Mouse (Mus musculus): ENCODE results near the gene Rbm8a.
"Not testable (repeated sequence)": the region's sequence is repeated elsewhere in the genome, so short reads cannot be mapped to it uniquely, and the experiment has no call there.

Rbm8a gene

GRCm38 (mm10) chr3:96603311-96603710 is 26.4 kb upstream of the Rbm8a start:
- no peak for DNase-seq (ENCODE audit: low read depth, low spot score)

DNA sequence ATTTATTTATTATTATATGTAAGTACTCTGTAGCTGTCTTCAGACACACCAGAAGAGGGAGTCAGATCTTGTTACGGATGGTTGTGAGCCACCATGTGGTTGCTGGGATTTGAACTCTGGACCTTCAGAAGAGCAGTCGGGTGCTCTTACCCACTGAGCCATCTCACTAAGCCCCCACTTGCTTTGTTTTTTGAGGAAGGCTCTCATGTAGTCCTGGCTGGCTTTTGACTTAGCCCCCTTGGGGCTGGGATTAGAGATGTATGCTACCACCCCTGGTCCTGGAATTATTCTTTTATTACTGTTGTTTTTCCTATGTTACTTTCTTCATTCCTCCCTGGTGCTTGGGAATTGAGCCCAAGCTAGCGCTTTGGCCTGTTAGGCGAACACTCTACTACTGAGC is 23.7 kb upstream of the Rbm8a start:
- DNase-seq (ENCODE audit: low read depth, low spot score) = not testable (repeated sequence)

DNA sequence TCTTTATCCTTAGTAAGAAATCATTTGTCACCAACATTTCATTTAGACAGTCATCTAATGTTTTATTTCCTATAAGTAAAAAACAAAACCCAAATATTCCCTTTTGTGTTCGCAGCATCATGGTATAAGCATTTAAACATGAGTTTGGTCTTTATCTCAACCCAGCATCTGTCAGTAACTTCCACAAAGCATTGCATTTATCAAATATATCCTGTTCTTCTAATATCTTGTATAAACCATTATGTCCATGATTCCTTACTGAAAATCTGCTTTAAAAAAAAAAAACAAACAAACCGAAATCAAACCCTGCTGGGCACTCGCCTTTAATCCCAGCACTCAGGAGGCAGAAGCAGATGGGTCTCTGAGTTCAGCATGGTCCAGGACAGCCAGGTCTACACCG is 23.1 kb upstream of the Rbm8a start:
- no peak for DNase-seq (ENCODE audit: low read depth, low spot score)

GRCm38 (mm10) chr3:96617941-96618340 is 11.8 kb upstream of the Rbm8a start:
- no peak for DNase-seq (ENCODE audit: low read depth, low spot score)

DNA sequence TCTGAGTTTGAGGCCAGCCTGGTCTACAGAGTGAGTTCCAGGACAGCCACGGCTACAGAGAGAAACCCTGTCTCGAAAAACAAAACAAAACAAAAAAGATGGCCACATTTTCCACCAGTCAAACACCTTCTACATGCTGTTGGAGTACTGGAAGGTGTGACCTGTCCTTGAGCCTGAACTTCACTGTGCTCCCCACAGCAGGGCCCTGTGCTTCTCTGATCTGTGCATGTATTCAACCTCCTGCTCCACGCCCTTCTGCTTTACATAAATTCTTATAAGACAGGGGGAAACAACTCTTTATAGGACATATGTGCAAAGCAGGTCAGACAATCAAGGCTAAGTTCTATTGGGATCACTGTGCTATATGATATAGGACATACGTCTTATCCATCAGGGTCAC is 6.5 kb upstream of the Rbm8a start:
- no peak for DNase-seq (ENCODE audit: low read depth, low spot score)

DNA sequence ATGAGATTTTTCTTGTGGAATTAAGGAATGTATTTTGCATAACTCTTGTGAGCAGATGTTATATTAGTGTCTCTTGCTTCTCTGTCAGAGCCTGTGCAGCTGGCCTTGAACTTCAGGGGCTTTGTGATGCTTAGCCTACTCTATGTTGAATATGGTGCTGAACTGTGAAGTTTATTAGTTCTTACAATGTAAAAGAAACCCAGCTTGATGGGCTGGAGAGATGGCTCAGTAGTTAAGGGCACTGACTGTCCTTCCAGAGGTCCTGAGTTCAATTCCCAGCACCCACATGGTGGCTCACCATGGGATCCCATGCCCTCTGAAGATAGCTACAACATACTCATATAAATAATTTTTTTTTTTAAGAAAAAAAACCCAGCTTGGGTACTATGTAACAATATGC is 2.3 kb downstream of the Rbm8a start:
- no peak for DNase-seq (ENCODE audit: low read depth, low spot score)

GRCm38 (mm10) chr3:96634015-96634414 is 4.3 kb downstream of the Rbm8a start:
- DNase-seq (ENCODE audit: low read depth, low spot score) = no peak

- peak; percentile 88 for DNase-seq (ENCODE audit: low read depth, low spot score)
Measured at GRCm38 (mm10) chr3:96634928-96635879, 5.5 kb downstream of the Rbm8a start, which contains the start of the genes Pex11b and Gm42957. TSS of gene Pex11b (plus strand) at chr3:96635376. TSS of gene Gm42957 (plus strand) at chr3:96635474.

GRCm38 (mm10) chr3:96635906-96636305 is 6.2 kb downstream of the Rbm8a start:
- no peak for DNase-seq (ENCODE audit: low read depth, low spot score)

- no peak for DNase-seq (ENCODE audit: low read depth, low spot score)
Measured at GRCm38 (mm10) chr3:96636448-96636847, 6.7 kb downstream of the Rbm8a start.

GRCm38 (mm10) chr3:96639219-96639618 is 9.5 kb downstream of the Rbm8a start:
- DNase-seq (ENCODE audit: low read depth, low spot score) = peak; percentile 84

DNA sequence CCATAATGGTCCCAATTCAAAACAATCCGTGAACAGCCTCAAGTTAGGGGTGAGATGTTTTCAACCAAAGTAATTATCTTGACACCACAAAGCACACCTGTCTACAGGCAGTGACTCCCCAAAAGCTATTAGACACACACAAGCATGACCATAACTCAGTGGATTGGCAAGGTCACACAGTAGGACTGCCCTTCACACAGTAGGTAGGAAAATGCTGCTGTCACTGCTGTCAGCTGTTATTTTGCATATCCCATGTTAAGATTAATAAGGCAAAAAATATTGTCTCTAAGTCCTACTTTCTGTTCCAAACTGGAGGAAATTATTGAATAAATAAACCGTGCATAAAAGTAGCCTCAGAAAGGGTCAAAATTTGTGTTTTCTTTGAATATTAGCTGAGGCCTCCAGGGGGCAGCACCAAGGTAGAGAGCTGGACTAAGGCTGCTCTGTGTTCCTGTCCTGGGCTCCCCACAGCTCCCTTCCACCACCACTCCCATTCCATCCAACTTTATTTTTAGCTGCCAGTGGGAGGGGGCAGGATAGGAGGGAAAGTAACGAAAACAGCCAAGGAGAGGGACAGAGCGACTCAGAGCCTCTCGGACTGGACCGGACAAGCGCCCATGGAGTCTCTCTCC is 15.4 kb downstream of the Rbm8a start, which contains the start of gene Itga10:
Gene Itga10 (plus strand): TSS at position 567 of the 632 bp plus-strand sequence.
- DNase-seq (ENCODE audit: low read depth, low spot score) = peak; percentile 51

DNA sequence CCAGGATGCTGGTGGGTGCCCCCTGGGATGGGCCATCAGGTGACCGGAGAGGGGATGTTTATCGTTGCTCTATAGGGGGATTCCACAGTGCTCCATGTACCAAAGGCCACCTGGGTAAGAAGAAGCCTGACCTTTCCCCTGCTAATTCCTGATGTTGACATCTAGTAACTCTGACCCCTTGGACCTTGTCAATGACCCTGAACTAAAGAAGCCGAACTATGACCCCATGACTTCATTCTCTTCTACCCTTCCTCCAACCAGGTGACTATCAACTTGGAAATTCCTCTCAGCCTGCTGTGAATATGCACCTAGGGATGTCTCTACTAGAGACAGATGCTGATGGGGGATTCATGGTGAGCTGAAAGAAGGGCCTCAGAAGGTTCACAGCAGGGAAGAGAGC is 17.6 kb downstream of the Rbm8a start:
- DNase-seq (ENCODE audit: low read depth, low spot score) = no peak

DNA sequence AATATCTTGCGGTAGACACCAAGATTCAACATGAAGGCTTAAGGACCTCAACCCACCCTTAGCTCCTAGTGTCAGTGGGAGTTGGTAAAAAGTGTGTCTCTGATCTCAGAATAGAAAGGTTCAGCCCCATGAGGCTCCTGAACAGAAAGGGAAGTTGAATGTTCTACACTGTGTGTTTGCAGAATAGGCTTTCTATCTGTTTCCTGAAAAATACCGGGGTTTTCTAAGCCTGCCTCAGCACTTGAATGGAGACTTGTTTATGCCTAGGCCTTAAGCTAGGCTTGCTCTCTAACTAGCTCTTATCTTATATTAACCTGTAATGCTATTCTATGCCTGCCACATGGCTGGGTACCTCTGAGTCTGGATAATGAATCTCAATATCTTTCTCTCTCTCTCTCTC is 31.2 kb downstream of the Rbm8a start:
- DNase-seq (ENCODE audit: low read depth, low spot score) = no peak

DNA sequence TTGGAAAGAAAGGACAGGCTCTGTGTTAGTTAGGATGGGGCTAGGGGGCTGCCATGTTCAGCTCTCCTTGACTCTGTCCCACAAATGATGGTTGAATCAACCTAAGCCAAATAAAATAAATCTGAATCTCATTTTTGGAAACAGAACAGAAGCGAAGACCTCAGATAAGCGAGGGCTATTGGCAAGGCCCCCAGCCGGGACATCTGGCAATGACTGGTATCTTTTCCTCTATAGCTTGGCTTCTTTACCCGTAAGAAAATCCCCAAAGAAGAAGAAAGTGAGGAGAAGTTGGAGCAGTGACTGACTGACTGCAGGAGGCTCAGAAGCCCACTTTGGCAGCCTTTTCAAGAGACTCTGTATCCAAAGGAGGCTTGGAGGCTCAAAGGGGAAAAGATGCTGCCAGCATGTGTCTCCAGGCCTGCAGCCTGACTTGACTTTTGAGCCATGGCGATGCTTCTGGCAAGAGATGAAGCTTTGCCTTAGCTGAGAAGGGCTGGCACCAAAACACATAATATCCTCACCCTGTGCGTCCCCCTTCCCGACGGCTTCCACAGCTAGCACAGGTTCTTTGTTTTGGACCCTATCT is 33.1 kb downstream of the Rbm8a start:
- DNase-seq (ENCODE audit: low read depth, low spot score) = no peak

DNA sequence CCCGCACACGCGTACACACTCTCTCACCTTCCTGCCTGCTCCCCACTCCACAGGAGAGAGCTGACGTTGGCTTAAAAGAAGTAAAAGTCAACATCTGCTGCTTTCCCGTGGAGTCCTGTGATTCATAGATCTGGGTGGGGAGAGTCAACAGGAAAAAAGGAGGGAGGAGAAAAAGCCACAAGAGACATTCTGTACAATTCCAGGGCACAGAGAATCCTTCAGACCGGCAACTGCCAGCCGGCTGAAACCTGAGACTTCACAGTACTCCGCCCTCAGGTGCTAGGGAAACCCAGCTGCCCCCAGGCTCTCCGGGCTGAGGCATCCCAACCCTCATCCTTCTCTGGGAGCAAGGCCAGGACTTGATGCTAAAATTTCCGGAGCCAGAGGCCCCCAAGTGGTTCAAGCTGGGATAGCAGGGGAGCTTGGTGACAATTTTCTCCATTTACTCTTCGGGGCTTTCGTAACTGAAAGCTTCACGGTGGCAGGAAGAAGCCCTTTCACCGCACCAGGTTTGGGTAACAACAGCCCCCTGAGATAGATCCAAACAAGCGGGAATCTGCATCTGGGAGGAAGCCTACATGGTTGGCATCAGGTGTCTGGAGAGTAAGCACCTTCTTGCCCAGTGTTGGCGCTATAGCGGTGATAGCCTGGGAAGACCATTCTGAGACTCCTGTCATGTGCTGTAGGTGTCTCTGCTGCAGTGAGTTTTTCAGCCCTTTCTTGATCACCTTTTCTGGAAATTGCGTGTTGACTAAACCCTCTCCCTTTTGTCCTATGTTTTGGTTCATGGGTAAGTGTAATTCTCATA is 33.9 kb downstream of the Rbm8a start:
- DNase-seq (ENCODE audit: low read depth, low spot score) = peak; percentile 77

DNA sequence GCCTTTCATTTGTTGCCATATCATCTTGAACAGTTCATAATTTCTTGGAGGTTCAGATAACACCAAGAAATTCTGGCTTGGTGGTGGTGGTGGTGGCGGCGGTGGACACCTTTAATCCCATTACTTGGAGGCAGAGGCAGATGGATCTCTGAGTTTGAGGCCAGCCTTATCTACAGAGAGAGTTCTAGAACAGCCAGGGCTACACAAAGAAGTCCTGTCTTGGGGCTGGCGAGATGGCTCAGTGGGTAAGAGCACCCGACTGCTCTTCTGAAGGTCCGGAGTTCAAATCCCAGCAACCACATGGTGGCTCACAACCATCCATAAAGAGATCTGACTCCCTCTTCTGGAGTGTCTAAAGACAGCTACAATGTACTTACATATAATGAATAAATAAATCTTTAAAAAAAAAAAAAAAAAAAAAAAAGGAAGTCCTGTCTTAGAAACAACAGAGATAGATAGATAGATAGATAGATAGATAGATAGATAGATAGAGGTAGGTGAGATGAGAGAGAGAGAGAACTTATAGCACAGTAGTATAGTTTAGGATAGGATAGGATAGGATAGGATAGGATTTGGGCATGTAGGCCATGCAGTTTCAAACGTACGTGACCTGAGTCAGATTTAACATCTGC is 36.1 kb downstream of the Rbm8a start:
- DNase-seq (ENCODE audit: low read depth, low spot score) = not testable (repeated sequence)

DNA sequence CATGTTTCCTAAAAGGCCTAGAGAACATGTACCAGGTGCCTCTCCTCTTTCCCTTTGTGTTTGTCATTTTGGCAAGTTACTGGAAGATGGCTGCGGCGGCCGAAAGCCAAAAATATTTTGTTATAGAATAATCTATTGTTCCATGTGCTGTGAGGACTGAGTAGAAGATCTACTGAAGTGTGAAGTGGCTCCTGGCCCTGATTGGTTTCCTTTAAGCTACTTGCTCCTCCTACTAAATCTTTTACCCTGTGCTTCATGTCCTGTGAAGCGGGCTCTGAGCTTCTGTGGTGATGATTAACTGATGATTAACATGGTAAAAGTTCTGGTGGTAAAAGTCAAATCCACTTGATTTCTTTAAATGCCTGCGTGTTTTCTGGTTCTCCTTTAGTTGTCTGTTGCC is 37.2 kb downstream of the Rbm8a start:
- no peak for DNase-seq (ENCODE audit: low read depth, low spot score)

GRCm38 (mm10) chr3:96667316-96667715 is 37.6 kb downstream of the Rbm8a start:
- peak; percentile 65 for DNase-seq (ENCODE audit: low read depth, low spot score)

- DNase-seq (ENCODE audit: low read depth, low spot score) = no peak
Measured at GRCm38 (mm10) chr3:96668424-96669067, 38.8 kb downstream of the Rbm8a start.
